Mouse (Mus musculus) CH12F3 (cell line): Measurements from ENCODE around the gene Igsf11.

Source experiments
- in situ Hi-C: fragments of 300-500 bp; cut with MboI; formaldehyde crosslinking; loops from 2 replicates; pipeline ENCODE4 v1.14.3; 2020; ENCODE audit warnings: low sequenced_read_pairs

Igsf11 gene

DNA sequence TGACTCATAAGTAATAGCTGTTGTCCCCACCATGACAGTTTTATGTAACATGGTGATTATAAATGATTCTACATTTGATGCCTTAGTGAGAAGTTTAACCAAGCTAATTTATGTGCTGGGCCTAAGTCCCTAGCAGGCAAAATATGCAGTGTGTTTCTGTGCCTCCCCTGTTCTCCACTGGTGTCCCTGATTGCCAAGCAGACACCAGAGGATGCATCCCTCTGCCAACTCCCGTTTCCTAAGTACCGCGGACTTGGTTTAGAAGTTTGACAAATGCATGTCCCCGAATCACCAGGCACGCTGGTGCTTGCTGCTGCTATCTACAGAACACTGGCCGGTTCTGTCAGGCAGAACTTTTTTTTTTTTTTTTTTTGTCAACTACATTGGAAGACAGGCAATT lies 39.0 kb downstream of the Igsf11 start:
- in situ Hi-C loops, result no loop called here

DNA sequence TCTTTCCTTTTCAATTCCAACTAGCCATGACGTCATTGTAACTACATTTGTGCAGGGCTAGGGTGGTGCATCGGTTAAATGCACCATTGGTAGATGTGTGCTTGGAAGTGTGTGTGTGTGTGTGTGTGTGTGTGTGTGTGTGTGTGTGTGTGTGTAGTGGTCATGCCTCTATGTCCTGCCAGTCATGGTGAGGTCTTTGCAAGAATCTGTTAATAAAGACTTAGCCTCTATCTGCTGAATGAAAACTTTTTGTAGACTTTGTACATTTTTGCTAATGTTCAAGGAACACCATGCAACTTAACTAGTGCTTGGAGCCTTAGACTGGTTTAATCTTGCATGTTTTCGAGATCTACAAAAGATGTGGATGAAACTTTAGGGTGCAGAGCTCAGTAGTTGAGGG lies 48.3 kb downstream of the Igsf11 start:
- in situ Hi-C loops, result no loop called here

DNA sequence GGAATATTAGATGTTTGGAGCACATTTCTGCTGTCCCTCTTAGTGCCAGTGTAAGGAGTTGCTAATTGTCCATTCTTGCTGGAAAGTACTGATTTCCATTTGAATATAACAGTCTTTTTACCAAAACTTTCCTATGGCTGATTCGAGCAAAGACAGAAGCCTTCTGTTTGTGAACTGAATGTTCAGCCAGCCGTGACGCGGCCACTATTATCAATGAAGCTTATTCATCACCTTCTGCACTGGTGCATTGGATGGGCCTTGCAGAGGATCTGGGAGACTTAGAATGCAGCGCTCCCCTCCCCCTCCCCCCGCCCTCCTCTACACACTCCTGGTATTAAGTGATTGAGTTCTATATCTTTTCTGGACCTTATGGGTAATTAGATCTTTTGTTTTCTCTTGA lies 48.8 kb downstream of the Igsf11 start:
- in situ Hi-C loops, result no loop called here

DNA sequence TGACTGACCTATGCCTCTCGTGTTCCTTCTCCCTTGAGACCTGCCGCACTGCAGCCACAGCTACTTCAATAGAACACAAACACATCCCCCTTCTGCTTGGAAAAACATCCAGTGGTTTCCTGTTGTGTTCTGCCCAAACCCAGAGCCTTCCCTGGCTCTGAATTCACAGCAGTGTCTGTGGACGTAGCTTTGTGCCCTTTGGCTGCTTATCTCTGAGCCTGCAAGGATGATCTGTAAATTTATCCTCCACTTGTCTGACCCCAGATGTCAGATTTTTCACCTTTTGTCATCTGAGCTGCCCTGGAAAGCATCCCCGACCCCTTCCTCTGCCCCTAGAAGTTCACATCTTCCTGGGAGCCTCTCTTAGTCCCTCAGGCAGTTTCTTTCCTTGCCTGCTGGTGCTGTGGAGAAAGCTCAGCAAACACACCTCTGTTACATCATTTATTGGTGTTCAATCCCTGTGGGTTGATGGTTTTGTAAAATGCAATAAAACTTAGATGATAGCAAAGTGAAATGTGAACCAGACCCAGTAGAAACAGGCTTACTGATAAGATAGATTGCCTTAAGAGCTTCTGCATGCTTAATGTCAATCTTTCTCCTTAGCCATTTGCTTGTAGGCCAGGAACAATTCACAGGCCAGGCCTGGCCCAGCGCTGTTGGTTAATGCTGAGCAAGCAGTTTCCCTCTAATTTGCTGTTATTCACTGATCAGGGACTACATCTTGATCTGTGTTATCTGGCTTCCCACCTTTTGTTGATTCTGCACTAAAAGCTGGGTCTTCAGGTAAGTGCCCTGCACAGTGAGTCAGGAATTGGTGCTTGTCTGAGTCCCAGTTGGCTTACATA lies 51.5 kb downstream of the Igsf11 start:
- in situ Hi-C loops, result no loop called here

DNA sequence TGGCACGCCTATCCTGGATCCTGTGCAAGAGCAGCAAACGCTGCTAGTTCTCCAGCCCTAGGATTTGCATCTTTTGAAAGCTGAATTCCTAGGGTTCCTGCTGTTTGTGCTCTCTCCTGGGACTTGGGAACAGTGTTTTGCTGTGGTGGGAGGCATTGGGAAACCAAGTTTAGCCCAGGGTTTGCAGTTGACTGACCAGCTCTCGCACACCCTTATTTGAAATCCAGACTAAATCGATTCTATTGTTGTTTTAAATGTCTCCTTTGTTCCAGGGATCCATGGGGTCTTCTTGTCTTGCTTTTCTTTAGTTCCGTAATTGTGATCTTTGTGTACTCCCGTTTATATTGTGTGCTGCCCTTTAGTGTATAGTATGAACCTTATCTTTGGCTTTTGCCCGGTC lies 52.6 kb downstream of the Igsf11 start:
- in situ Hi-C loops, result no loop called here

DNA sequence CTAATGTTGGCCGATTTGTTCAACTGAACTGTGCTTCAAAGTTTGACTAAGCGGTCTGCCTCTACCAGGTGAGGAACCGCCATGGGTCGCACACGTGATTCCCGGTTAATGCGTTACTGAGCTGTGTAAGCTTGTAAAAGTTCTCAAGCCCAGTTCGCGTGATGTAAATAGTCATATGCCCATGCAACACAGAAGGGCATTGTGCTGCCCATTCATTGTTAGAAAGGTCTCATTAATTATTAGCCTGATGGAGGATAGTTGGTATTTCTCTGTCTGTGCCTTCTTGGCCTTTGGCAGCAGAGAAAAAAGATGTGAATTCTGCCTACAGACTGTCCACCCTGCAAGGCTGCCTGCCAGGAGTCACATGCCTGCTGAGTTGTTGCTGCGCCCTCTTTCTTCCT lies 53.1 kb downstream of the Igsf11 start:
- in situ Hi-C loops, result no loop called here

DNA sequence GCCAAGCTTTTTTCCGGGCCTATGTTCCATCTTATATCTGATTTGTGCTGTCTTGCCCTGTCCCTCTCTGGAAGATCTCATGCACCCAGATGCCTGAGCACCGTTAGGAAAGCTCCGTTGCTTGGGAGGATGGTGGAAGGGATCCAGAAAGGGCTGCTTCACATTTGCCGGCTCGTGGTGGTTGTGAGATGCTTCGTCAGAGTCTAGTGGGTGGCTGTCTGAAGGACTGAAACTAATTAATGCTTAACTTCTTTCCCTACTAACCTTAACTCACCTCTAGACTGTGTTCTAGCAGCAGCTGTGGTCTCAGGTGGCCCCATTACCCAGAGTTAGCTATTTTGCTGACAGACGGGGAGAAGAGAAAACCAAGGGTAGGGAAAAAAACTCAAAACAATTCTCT lies 54.0 kb downstream of the Igsf11 start:
- in situ Hi-C loops, result no loop called here

DNA sequence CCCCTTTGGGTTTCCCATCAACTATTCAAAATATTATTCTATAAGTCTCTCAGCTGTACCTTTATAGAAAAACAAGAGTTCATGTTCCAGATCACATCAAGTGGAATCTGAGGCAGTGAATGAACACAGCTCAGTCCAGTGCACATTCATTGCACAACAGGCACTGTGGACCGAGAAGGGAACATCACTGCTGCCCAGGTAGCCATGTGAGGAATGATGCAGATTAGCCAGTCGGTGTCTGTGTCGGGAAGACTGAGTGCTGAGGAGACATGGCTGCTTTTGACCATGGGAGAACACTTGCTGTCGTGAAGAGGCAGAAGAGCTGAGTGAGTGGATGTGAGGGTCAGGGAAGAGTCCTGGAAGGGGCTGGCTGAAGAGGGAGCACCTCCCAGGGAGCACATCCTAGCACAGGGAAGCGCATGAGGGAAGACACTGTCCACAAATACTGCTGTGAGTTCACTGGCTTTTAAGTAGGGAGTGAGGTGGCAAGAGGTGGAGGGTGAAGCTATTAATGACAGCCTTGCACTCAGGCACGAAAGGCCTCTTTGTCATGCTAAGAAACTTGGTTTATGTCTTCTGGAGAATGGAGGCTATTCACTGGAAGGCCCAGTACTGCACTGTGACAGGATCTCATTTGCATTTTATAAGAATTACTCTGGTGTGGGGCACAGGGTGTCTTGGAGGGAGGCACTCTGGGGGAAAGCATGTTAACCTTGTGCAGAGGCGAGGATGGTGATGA lies 54.8 kb downstream of the Igsf11 start:
- in situ Hi-C loops, result no loop called here

DNA sequence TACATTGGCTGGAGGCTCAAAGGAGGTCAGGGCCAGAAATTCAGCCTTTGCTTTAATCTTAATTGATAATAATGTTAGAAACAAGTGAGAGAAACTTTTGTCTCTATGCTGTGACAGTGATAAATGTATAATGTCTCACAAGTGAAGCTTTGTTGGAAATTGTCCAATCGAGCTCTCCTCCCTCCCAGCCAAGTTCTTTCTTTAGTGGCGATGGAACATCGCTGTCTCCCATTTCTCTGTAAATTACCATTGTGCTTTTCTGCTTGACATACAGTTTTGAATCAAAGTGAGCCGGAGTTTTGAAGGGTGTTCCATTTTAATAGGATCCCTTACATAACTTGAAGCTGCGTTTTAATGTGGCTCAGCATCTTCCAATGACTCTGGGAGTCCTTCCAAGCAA lies 56.0 kb downstream of the Igsf11 start:
- in situ Hi-C loops, result no loop called here

DNA sequence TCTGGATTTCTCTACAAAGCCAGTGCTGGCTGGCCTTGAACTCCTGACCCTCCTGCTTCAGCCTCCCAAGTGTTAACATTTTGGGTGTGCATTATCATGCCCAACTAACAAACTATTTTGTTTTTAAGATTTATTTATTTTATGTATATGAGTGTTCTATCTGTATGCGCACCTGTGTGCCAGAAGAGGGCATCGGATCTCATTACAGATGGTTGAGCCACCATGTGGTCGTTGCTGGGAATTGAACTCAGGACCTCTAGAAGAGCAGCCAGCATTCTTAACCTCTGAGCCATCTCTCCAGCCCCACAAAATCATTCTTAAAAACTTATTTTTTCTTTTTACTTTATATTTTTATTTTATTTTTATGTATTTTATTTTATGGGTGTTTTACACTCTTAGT lies 60.4 kb downstream of the Igsf11 start:
- in situ Hi-C loops, result no loop called here

DNA sequence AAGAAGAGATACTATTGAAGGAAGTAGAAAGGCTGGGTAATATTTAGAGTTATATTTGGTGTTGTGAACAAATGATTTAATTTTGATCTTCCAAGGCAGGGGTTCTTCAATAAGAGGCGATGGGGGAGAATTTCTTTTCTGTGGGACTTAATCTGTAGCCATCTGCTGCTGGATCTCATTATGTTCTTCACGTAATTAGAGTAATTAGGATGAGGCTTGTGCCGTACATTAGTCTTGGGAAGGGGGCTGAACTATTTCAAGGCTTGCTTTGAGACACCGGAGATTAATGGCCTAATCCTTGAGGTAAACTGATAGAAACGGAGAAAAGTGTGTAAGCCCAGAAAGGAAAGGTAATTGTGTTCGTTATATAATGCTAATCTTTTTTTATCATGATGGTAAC lies 61.4 kb downstream of the Igsf11 start:
- in situ Hi-C loops, result no loop called here

DNA sequence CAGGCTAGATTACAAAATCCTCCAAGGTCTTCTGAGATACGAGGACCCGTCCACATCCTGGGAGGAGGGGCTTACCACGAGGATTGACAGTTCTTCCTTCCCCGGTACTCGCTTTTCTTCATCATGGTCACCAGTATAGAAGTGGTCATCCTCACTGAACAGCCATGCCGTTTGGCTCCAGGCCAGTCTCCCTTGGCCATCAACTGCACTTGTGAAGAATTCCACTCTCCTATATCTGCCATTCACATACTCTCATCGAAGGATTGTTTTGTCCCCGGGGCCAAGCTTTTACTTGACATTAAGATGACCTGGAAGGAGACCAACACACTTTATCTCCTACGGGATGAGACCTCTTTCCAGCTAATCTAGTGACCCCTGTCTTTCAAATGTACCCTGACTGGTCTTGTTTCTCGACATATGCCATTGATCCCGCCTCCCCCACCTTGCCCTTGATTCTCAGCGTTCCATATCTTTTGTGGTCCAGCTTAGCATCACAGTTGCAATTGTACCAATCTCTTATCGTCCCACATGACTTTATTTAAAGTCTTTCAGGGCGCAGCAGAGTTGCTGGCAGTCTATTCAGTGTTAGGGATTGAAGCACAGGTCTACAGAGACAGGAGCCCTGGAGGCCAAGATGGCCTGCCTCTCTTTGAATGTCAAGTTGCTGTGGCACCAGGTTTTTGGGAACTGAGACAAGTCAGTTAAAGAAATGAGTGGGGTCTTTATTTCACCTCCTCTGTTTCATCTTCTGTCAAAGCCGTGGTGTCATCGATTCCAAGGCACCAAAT lies 62.2 kb downstream of the Igsf11 start:
- in situ Hi-C loops, result no loop called here

DNA sequence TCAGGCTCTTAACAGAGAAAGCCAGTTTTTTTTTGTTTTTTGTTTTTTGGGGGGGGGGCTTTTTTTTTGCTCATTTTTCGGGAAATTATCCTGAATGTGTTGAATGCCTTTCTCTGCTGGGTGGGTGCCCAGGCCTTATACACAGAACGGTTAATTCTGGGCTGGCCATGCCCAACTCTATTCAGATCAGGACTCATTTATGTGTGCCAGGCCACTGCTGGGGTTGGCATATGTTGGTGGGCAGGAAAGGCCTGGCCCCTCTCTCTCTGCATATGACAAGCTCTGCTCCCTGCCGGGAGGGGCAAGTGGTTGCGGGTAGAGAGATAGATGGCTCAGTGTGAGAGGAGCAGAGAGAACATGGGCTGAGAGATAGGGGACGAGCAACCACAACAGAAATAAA lies 62.8 kb downstream of the Igsf11 start:
- in situ Hi-C loops, result no loop called here

DNA sequence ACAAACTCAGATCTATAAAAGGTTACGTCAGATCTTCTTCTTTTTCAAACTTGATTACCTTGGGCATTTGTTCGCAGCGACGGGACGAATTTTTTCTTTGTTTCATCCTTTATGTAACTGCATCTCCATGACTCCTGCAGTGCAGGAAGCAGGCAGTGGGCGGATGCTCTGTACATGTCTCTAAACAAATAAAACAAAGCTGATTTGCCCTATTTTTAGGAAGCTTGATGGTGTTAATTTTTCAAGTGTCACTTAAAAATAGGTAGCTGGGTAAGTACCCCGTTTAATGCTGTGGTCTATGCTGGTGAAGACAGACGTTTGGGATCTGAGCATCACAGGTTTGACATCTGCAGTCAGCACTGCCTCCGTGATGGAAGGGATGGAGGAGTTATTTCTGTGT lies 66.3 kb downstream of the Igsf11 start:
- in situ Hi-C loops, result no loop called here

DNA sequence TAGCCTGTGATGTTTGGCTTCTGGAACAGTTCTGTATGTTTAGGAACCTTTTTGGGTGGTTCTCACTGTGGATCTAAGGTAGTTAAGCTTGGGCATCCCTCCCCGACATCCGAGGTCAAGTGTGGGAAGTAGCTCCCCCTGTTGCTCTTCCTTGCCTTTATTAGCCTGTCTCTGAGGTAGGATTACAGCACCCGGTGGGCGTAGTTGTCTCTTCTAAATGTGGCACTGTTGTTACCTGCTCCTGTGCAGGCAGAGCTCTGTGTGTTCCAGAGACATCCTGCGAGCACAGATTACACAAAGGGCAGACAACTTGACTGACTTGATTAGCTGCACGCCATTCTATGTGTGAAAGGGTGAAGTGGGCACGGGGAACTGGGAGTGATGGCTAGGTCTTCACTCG lies 68.1 kb downstream of the Igsf11 start:
- in situ Hi-C loops, result no loop called here

DNA sequence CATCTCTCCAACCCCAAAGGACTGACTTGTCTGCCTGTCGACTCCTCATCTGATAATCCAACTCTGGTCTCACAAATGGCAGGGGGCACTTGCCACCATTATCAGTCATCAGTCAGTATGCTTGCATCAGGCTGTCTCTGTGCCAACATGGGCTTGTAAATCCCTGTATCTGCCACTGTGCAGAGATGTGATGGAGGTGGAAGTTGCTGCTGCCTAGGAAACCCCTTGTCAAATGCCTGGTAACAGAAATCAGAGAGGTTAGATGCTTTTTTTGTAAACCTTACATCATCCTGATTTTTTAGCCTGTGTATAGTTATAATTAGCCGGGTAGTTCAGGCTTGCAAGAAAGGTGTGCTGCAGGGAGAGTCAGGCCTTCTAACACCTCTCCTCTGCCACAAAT lies 69.4 kb downstream of the Igsf11 start:
- in situ Hi-C loops, result no loop called here

DNA sequence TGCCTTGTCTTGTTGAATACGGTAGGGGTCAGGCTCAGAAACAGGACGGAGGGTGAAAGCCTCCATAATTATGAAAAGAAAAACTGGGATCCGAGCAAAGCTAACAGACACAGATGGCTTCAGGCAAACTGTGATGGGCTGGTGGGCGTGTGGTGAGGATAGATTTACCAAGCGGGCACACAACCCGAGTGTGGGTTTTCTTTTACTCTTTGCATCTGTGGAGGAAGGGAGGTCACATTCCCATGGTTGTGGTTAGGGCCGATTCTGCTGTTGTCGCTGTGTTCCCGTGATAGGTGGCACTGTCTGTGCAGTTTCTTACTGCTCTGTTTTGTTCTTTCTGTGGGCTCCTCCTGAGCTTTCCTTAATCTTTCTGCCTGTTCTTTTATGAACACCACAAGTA lies 70.2 kb downstream of the Igsf11 start:
- in situ Hi-C loops, result no loop called here

DNA sequence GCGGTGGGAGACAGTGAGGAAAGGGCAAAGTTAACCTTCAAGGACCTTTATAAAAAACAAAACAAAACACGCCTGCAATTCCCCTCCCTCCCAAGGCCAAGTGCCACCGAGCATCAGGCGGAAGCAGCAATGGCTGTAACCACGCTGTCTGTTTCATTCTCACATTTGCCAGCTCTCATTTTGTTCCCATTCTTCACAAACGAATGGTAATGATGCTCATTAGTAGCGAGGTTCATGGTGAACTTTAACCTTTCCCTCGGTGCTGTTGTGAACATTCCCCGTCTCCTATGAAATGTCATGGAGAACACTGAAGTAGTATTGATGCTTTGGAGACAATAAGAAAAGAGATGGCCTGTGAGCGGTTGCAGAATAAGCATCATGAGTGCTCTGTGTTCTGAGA lies 74.6 kb downstream of the Igsf11 start:
- in situ Hi-C loops, result no loop called here

DNA sequence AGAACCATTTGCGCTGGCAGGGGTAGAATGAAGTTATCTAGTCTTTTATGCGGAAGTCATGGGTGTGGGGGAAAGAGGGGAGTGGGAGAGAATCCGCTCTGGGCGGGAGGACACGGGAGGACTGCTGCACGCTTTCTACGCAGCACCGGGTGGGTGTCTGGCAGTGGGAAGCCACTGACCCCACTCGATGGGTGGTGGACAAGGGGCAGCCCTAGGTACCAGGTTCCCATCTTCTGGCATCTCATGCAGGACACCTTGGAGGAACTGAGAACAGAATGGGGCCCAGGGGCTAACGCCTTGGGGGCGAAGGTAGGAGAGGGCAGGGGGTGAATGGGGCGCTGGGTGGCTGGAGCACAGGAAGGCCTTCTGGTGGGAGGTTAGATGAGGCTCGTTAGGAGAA lies 83.7 kb downstream of the Igsf11 start:
- in situ Hi-C loops, result no loop called here

DNA sequence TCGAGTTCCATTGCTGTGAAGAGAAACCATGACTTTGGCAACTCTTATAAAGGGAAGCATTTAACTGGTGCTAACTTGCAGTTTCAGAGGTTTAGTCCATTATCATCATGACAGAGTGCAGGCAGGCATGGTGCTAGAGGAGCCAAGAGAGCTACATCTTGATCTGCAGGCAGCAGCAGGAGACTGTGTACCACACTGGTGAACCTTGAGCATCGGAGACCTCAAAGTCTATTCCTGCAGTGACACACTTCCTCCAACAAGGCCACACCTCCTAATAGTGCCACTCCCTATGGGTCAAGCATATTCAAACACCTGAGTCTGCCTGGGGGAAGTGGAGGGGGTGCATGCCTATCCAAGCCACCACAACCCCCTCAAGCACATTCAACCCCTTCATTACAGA lies 86.1 kb downstream of the Igsf11 start:
- in situ Hi-C loops, result no loop called here

DNA sequence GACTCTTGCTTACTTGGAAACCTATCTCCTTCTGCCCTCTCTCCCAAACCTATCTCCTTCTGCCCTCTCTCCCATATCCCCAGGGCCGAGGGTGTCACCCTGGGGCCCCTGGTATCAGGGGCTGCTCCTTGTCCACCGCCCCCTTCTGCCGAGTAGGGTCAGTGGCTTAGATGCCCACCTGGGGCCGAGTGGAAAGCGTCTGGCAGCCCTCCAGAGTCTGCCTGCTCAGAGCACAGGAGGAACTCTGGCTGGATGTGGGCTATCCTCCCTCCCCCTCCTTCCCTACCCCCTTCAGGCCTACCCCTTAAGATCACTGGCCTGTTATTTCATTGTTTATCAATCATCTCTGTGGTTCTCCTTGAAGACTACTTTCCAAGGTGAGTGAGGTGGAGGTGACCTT lies 88.1 kb downstream of the Igsf11 start:
- in situ Hi-C loops, result no loop called here

DNA sequence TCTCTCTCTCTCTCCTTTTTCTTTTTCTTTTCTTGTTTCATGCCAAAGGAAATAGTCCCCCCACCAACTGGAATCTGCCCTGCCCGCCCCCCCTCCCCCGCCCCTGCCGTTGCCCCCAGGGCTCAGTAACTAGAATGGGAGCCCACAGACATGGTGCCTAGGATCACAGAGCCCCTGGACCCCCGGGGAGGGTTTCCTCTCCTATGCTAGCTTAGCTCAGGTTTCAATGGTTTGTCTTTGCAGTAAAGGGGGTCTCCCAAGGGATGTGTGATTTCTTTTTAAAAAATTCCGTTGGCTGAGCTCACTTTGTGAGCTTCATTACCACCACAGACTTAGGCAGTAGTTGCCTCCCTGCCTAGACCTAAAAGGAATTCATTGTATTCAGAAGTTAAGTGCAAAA lies 89.6 kb downstream of the Igsf11 start:
- in situ Hi-C loops, result no loop called here
